Mouse (Mus musculus): ENCODE results near the gene Kif26a. TPM values are rescaled to one million over a fixed set of nuclear protein-coding genes. Genes with fewer than 3 reads are reported as not detected.

Gene Kif26a
- polyA plus RNA-seq, 1 experiment: not detected

DNA sequence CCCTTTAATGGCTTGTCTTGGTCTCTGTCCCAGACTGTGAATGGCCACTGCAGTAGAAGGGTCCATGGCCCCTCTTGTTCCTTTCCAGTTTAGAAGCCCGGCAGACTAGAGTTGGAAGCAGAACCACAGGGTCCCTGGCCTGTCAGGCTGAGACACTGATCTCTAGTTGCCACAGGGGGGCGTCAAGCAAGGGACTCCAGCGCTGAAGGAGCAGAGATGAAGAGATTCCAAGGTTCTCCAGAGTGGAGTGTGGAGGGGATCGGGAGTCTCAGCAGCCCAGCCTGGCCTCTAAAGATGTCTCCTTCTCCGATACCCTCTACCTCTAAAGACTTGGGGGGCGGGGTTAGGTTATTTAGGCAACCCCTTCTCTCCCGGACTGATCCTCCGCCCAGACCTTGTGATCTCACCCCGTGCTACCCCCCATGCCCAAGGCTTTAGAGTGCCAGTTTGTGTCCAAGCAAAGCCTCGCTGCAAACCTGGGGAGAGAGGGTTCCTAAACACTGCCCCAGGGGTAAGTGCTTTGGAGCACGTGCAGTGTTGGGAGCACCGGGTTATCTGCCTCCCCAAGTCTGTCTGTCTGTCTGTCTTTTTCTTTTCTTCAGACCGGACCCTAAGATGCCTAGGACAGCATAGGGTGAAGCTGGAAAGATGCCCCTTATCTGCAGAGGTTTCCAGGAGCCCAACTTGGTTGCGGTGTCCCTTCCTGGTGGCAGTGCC lies 2.7 kb upstream of the Kif26a start:
- Histone ChIP-seq H3K27ac (ENCODE audit: insufficient read depth, low read depth, low read length) (no peak overlapping the region), H3K4me1 (ENCODE audit: control insufficient read depth, insufficient read depth, low read length) (peaks cover 49% of the 10 kb centered on the region), H3K4me3 (ENCODE audit: insufficient read depth, low read depth, low read length) (peak overlapping the region; percentile 61)
- 7% methylated on average over 14 of the region's 14 CpGs for WGBS
- TF ChIP-seq POLR2A (IDR thresholded peaks at IDR 0.05; ENCODE audit: insufficient read depth, low read depth, low read length) (no peak), CTCF (IDR thresholded peaks at IDR 0.05; ENCODE audit: insufficient read depth, low read depth, low read length) (peak; percentile 34; the same call in 1 of the 2 replicates)

DNA sequence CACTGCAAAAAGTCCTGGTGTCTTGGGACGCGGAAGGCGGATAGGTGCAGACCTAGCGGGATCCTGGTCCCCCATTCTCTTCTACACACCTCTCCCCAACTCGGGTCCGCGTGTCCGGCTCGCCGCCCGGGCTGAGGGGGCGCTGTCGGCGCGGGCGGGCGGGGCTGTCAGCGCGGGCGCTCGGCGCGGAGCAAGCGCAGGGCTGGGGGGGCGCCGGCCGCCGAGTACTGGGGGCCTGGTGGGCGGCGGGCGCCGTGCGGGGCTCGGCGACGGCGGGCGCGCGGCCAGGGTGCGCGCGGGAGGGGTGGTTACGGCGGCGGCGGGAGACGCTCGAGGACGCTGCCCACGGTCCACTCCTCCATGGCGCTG lies 2.2 kb upstream of the Kif26a start:
- Histone ChIP-seq H3K4me3 (ENCODE audit: insufficient read depth, low read depth, low read length) (peak overlapping the region; percentile 61), H3K4me1 (ENCODE audit: control insufficient read depth, insufficient read depth, low read length) (peaks cover 49% of the 10 kb centered on the region), H3K27ac (ENCODE audit: insufficient read depth, low read depth, low read length) (no peak overlapping the region)
- TF ChIP-seq CTCF (IDR thresholded peaks at IDR 0.05; ENCODE audit: insufficient read depth, low read depth, low read length) (no peak), POLR2A (IDR thresholded peaks at IDR 0.05; ENCODE audit: insufficient read depth, low read depth, low read length) (no peak)
- under 1% methylated on average over 51 of the region's 52 CpGs for WGBS

- Histone ChIP-seq H3K4me3 (ENCODE audit: insufficient read depth, low read depth, low read length) (peak overlapping the region; percentile 61), H3K4me1 (ENCODE audit: control insufficient read depth, insufficient read depth, low read length) (peaks cover 52% of the 10 kb centered on the region), H3K27ac (ENCODE audit: insufficient read depth, low read depth, low read length) (no peak overlapping the region)
- TF ChIP-seq POLR2A (IDR thresholded peaks at IDR 0.05; ENCODE audit: insufficient read depth, low read depth, low read length) (no peak), CTCF (IDR thresholded peaks at IDR 0.05; ENCODE audit: insufficient read depth, low read depth, low read length) (no peak)
- 1% methylated on average over 46 of the region's 46 CpGs for WGBS
Measured at GRCm38 (mm10) chr12:112144377-112145115, 1.5 kb upstream of the Kif26a start.

DNA sequence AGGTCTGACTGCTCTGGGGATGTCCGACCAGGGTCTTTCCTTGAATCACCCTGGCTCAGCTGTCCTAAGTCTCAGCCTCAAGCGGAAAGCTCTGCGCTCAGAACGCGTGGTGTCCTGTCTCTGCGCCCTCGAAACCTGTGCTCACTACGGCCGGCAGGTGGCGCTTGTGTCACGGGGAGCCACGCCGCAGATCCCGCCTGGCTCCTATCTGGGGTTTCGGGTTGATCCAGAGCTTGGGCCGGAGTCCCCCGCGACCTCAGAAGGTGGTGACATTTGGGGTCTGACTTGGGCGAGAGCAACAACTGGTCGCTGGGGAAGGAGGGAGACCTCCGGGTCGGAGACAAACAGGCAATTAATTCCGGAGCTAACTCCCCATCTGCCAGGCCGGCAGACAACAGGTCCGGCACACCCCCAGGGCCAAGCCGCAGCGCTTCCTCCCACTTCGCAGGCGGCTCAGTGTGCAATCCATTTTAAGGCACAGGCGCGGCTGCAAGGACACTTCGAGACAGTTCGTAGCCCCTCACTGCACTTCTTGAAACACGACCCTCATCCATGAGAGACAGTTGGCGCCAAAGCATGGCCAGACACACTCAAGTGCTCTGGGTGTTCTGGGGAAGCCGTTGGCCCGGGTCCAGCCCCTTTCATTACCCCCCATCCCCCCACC lies 665 bp upstream of the Kif26a start:
- H3K4me1 ChIP-seq (ENCODE audit: control insufficient read depth, insufficient read depth, low read length): peaks cover 59% of the 10 kb centered on the region
- TF ChIP-seq CTCF (IDR thresholded peaks at IDR 0.05; ENCODE audit: insufficient read depth, low read depth, low read length): peak; percentile 95
- no peak for TF ChIP-seq POLR2A (IDR thresholded peaks at IDR 0.05; ENCODE audit: insufficient read depth, low read depth, low read length)
- no peak overlapping the region for H3K27ac ChIP-seq (ENCODE audit: insufficient read depth, low read depth, low read length)
- H3K4me3 ChIP-seq (ENCODE audit: insufficient read depth, low read depth, low read length): peak overlapping the region; percentile 61
- under 1% methylated on average over 37 of the region's 37 CpGs for WGBS

DNA sequence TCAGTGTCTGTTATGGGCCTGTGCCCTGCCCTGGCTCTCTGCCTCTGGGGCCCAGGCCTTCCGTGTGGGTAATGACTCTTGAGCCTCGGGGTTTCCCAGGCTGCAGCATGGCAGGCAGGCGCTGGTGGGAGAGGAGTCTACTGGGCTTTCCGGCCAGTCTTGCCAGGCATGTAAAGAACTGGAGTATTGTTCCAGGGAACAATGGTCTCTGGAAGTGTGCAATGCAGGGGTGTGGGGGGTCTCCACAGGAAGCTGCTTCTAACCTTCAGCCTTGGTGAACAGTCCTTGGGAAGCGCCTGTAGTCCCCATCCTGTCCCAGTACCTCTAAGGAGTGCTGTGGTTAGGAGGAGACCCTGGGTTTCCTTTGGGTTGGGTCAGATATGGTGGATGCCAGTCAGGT lies 1.4 kb downstream of the Kif26a start:
- Histone ChIP-seq H3K4me3 (ENCODE audit: insufficient read depth, low read depth, low read length) (peak overlapping the region; percentile 60), H3K4me1 (ENCODE audit: control insufficient read depth, insufficient read depth, low read length) (peaks cover 63% of the 10 kb centered on the region), H3K27ac (ENCODE audit: insufficient read depth, low read depth, low read length) (no peak overlapping the region)
- TF ChIP-seq POLR2A (IDR thresholded peaks at IDR 0.05; ENCODE audit: insufficient read depth, low read depth, low read length) (no peak), CTCF (IDR thresholded peaks at IDR 0.05; ENCODE audit: insufficient read depth, low read depth, low read length) (no peak)
- WGBS: 60% methylated on average over 5 of the region's 5 CpGs

- TF ChIP-seq POLR2A (IDR thresholded peaks at IDR 0.05; ENCODE audit: insufficient read depth, low read depth, low read length): no peak
- TF ChIP-seq CTCF (IDR thresholded peaks at IDR 0.05; ENCODE audit: insufficient read depth, low read depth, low read length): no peak
- peaks cover 55% of the 10 kb centered on the region for H3K4me1 ChIP-seq (ENCODE audit: control insufficient read depth, insufficient read depth, low read length)
- no peak overlapping the region for H3K27ac ChIP-seq (ENCODE audit: insufficient read depth, low read depth, low read length)
- WGBS: 60% methylated on average over 7 of the region's 7 CpGs
- no peak overlapping the region for H3K4me3 ChIP-seq (ENCODE audit: insufficient read depth, low read depth, low read length)
Measured at GRCm38 (mm10) chr12:112150011-112150410, 4.0 kb downstream of the Kif26a start.

GRCm38 (mm10) chr12:112151244-112151979 lies 5.4 kb downstream of the Kif26a start:
- Histone ChIP-seq H3K4me3 (ENCODE audit: insufficient read depth, low read depth, low read length) (no peak overlapping the region), H3K4me1 (ENCODE audit: control insufficient read depth, insufficient read depth, low read length) (peaks cover 60% of the 10 kb centered on the region), H3K27ac (ENCODE audit: insufficient read depth, low read depth, low read length) (no peak overlapping the region; the same call in 1 of the 2 replicates)
- 71% methylated on average over 12 of the region's 12 CpGs for WGBS
- TF ChIP-seq POLR2A (IDR thresholded peaks at IDR 0.05; ENCODE audit: insufficient read depth, low read depth, low read length): no peak
- TF ChIP-seq CTCF (IDR thresholded peaks at IDR 0.05; ENCODE audit: insufficient read depth, low read depth, low read length): no peak

- peaks cover 60% of the 10 kb centered on the region for H3K4me1 ChIP-seq (ENCODE audit: control insufficient read depth, insufficient read depth, low read length)
- no peak overlapping the region for H3K4me3 ChIP-seq (ENCODE audit: insufficient read depth, low read depth, low read length)
- no peak for TF ChIP-seq POLR2A (IDR thresholded peaks at IDR 0.05; ENCODE audit: insufficient read depth, low read depth, low read length)
- TF ChIP-seq CTCF (IDR thresholded peaks at IDR 0.05; ENCODE audit: insufficient read depth, low read depth, low read length): no peak
- WGBS: 79% methylated on average over 6 of the region's 6 CpGs
- no peak overlapping the region for H3K27ac ChIP-seq (ENCODE audit: insufficient read depth, low read depth, low read length)
Measured at GRCm38 (mm10) chr12:112151980-112152362, 6.0 kb downstream of the Kif26a start.

All from olfactory bulb, adult 2 months (tissue).